Mouse (Mus musculus) embryonic fibroblast, embryonic 13.5 days (primary cell): ENCODE measurements around the gene Wbp2nl.

ENCODE experiments used
- CTCF ChIP-seq: IDR thresholded peaks from 2 replicates; pipeline ENCODE4 v1.5.1; 2011; ENCODE audit warnings: mild to moderate bottlenecking, control low read depth, low read length, moderate library complexity, borderline replicate concordance; ENCODE audit not compliant: insufficient read depth
- POLR2A ChIP-seq: IDR thresholded peaks from 2 replicates; pipeline ENCODE4 v1.6.1; 2011; ENCODE audit warnings: low read depth, mild to moderate bottlenecking, control low read depth, low read length, moderate library complexity

- TF ChIP-seq CTCF (no peak), POLR2A (no peak)
Observed at GRCm38 (mm10) chr15:82351480-82351879, 52.7 kb downstream of the Wbp2nl start.
